Mouse (Mus musculus) embryo, embryonic 10.5 days (tissue): ENCODE results near the gene Clcf1.
"Not testable (repeated sequence)": the region's sequence is repeated elsewhere in the genome, so short reads cannot be mapped to it uniquely, and the experiment has no call there.

ENCODE experiments used
- DNase-seq: peaks from one replicate; pipeline ENCODE4 v3.0.0-alpha.2; 2015; ENCODE audit warnings: low spot score

Gene Clcf1

DNA sequence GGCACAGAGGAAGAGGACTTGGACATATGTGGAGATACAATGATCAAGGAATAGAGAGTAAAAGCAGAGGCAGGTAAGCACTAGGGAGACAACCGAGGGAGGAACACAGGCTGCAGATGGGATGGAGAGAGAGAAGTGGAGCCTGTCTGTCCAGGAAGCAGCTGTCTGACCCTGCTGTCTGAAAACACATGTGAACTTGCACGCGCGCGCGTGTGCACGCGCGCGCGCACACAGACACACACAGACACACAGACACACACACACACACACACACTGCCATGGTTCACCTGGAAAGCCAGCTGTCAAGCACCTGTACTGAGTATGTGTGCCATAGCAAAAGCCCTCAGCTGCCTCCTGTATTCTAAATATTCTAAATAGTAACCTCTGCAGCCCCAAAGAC lies 4.3 kb downstream of the Clcf1 start:
- no peak for DNase-seq

DNA sequence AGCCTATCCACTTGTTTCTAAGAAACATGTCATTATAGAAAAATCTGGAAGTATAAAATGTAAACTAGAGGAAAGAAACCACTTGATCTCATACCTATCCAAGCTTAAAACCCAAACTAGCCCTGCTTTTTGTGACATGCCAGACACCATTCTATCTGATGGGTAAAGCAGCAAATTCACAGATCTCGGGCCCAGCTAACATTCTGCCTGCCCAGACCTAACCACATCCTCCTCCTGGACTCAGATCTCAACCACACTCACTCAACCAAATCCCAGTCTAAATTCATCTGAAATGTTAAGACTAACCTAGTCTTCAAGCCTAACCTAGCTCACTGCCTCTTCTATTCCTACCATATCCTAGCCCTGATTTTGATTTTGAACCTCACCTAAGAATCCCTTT lies 4.7 kb downstream of the Clcf1 start:
- no peak for DNase-seq

DNA sequence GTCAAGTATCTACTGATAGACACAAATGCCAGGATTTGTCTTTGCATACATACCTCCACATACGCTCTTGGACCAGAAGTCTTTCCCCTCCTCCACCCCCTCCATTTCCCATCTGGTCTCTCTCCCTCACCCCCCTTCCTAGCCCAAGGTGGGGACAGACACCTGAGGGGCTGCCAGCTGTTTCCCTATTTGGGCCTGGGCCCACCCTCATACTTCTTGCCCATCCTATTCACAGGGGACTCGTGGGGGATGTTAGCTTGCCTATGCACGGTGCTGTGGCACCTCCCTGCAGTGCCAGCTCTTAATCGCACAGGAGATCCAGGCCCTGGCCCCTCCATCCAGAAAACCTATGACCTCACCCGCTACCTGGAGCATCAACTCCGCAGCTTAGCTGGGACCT lies 5.9 kb downstream of the Clcf1 start:
- no peak for DNase-seq

DNA sequence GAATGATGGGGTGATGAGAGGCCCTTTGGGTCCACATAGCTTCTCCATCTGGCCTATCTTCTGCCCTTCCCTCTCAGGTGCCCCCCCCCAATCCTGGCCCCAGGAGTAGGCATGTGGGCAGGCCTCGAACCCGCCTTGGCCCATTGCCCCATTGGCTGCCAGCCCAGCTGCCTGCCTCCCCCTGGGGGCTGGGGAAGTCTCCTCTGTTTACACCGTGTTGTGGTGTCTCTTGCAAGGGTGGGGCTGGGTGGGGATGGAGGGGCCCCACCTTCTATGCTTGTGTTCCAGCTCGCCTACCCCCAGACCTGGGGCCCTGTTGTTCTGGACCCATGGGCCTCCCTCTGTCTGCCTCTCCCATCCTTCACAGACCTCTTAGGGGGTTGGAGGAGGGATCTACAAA lies 6.4 kb downstream of the Clcf1 start:
- DNase-seq, result no peak

DNA sequence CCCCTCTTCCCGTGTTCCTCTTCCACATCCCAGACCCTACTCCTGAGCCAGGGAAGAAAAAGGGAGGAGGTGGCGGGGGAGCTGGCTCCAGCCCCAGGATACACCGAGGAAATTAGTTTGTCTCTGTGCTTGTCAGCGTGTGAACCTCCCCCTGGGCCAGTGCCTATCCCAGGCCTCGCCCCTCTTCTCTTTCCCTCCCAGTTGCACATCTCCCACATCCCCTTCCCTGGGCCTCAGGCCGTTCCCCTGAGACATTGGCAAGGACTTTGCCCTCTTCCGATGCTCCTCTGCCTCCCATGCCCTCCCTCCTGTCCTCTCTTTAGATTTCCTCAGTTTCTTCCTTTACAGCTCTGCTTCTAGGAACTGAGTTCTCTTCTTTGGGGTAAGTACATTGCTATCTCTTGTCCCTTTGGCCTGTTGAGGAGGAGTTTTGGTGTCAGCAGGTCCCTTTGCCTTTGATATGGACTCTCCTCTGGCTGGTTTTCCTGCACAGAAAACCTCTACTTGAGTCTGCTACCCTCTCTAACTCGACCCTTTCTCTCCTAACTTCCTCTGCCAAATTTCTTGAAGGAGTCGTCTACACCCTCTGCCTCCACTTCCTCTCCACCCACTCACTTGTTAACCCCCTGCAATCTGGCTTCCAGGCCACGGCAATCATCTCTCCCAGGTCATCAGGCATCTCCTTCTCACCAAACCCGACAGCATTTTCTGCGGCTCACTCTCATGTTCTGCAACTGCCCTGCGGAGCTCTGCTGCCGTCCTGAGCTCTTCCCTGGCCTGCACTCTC lies 7.1 kb downstream of the Clcf1 start:
- no peak for DNase-seq

DNA sequence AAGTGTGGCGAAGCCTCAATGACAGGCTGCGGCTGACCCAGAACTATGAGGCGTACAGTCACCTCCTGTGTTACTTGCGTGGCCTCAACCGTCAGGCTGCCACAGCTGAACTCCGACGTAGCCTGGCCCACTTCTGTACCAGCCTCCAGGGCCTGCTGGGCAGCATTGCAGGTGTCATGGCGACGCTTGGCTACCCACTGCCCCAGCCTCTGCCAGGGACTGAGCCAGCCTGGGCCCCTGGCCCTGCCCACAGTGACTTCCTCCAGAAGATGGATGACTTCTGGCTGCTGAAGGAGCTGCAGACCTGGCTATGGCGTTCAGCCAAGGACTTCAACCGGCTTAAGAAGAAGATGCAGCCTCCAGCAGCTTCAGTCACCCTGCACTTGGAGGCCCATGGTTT lies 8.1 kb downstream of the Clcf1 start:
- no peak for DNase-seq

DNA sequence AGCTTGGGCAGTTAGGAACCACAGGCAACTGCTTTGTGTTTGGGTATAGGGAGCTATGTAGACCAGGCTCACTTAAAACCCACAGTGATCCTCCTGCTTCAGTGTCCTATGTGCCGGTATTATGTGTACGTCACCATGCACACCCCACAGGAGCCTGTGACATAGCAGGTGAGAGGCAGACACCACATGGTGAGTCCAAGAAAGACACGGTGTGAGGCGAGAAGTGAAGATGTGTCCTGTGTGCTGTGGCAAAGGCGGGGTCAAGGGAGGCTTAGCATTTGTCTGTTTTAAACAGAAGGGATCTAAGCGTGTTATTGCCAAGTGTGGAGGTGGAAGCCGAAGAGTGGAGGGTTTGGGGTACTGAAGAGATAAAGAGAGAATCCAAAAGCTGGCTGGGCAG lies 12.7 kb downstream of the Clcf1 start:
- DNase-seq, result no peak

DNA sequence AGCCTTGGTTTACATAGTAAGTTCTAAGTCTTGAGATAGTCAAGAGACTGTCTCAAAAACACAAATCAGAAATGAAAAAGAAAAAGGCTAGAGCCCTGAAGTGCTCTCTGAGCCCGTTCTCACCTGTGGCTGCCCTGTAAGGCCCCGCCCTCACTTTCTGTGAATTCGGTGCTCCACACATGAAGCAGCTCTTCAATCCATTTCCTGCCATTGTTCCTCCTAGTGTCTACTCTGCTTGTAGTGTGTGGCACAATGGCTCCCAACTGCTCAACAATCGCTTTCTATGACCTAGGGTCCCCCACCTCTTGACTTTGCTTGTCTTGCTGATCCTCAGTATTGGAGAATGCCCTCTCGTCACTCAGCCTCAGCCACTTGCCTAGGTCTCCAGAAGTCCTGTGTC lies 13.4 kb downstream of the Clcf1 start:
- no peak for DNase-seq

DNA sequence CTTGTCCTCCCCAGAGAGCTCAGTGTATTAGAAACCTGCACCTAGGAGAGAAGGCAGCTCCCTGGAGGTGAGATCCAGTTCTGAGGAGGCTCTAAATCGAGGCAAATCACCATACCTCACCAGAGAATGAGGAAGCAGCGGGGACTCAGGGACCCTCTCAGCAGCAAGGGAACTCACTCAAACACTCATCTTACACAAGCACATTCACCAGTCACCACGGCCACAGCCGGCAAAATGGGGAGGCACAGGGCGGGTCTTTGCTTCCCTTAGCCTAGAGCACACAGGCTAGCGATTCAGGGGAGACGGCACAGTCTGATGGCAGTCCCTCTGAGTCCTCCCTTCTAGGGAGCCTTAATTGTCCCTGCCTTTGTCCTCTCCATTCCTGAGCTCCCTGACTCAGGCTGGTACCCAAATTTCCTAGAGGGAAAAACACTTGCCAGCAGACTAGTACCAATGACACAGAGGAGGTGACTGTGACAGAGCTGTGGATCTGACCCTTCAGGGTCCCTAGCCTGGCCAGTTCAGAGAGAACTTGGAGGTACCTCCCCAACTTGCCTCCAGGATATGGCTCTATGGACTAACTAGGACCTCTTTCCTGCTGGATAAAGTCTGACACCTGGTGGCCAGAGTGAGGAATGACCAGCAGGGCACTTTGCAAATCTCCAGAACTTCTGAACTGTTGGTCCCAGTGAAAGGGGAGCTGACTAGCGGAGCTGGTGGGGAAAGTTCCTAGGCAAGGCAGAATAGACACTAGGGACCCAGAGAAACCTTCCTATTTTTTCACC lies 14.0 kb downstream of the Clcf1 start:
- peak; percentile 93 for DNase-seq

DNA sequence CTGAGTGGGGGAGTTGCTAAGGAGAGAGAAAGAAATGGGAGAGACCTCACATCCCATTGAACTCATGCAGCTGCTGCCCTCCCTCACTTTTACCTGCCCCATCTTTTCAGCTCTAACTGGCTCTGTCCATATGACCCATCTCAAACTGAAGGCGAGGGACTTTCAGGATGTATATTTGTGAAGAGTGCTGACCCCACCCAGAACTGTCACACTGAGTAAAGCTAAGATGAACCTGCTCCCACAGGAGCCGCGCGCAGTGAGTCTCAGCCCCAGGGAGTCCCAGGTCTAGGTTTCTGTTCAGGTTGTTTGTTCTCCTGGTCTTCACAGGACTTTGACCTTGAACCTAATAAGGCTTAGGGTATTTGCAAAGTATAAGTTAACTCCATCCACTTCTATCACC lies 14.9 kb downstream of the Clcf1 start:
- no peak for DNase-seq

DNA sequence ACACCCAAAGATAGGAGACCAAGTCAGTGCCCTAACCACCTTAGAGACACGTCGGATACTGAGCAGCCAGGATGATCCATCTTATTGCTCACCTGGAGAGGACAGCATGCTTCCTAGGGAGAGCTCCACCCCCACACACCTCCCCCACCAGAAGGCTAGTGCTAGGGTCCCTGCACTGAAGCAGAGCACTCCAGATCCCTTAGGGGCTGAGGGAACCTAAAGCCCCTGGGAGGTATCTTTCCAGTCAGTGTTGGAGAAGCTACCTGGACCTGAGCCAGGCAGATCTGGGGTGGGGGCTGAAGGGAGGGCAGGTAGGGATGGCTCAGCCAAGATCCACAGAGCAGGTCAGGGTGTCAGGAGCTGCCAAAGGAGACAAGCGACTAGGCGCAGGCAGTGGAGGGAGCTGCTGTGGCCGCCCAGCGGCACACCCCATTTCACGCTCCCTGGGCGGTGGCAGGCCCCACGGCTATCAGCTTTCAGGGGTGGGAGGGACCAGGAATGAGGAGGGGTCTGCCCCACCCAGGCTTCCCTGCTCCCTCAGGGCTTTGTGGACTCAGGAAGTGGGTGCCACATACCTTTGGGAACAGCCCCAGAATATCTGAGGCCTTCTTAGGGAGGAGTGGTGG lies 15.5 kb downstream of the Clcf1 start:
- DNase-seq, result no peak

DNA sequence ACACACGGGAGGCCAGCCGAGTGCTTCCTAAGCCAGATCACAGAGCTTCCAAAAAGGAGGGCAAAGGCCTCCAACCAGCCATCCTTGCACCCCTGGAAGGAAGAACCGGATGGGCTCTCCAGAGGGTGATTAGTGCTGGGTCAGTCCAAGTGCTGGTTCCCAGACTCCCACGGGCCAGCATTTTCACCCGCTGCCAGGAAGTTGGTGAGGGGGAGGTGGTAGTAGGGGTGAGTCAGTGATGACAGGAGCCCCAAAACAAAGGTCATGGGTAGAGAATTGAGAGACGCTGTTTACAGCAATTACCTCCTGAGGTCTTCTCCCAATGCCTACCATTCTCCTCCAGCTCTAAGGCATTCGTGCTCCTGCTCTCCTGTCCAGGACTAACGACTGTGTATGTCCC lies 16.4 kb downstream of the Clcf1 start:
- no peak for DNase-seq

DNA sequence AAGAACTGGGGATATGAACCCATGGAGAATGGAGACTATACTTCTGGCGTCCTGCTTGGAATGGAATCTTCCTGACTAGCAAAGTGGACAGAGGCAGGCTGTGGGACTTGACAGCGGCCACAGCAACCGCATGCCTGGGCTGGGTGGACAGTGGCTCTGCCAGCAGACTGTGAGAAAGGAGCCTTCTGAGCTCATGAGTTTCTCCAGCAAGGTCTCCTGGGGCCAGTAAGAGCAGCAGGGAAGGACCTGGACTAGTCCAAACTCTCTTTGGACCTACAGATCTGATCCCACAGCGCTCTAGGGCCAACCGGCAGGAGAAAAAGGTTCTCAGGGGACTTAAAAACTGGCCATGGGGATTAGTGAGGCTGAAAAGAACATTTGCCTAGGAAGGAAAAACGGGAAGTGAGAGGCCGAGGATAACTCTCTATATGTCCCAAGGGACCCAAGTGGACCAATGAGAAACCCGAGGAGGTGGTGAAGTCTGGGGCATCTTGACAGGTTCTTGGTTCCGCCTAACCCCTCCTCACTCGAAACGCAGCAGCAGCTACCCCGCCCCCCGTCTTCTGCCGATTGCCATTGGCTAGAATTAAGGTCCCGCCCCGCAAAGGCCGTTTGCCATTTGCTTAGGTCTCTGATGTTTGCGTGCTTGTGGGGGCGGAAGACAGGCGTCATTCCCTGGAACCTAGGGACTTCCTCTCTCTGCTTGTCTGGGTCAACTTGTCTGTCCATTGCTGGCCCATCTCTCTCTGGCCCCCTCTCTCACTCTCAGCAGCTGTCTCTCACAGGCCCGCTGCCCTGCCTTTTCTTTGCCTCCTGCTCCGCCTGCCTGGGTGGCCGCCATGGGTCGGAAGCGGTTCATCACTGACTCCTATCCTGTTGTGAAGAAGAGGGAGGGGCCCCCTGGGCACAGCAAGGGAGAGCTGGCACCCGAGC lies 17.5 kb downstream of the Clcf1 start, which contains the start of gene Pold4:
Pold4 (plus strand) TSS at position 647 of the 933 bp plus-strand sequence.
- DNase-seq, result peak; percentile 97

DNA sequence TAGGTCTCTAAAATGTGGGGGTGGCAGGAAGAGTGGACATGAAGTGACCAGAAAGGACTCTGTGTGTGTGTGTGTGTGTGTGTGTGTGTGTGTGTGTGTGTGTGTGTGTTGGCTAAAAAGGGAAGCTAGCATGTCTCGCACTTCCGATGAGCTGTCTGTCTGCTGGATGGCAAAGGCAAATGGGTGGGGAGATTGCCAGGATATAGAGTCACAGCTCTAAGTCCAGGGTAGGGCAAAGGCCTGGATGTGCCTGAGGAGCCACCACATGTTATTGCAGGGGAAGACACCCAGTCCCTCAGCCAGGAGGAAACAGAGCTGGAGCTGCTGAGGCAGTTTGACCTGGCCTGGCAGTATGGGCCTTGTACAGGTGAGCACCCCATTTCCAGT lies 18.1 kb downstream of the Clcf1 start:
- no peak for DNase-seq

DNA sequence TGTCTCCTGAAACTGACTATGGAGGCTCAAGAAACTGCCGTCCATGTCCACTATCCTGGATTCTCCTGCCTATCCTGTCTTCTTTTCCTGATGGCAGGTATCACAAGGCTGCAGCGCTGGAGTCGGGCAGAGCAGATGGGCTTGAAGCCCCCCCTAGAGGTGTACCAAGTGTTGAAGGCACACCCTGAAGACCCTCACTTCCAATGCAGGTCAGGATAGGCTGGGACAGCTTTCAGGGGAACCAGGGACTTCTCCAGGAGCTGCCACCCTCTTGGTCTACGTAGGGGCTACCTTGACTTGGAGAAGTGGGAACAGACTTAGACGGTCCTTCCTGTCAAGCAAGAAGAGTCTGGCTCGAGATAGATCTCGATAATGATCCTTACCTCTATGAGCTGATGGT lies 18.6 kb downstream of the Clcf1 start:
- DNase-seq, result no peak

DNA sequence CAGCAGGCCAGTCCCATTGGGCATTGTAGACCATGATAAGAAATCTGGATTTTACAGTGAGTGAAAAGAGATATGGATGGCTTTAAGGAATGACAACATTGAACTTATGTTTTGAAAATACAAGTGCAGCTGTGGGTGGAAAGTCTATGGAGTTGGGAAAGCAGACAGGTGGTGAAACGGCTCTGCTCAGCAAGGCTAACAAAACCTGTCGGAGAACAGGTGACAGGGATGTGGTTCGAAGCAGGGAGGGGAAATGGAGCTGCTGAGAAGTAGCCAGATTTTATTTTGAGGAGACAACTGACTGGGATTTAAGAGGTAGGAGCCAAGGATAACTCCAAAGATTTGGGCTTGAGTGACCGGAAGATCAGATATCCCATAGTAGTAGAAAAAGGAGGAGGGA lies 20.5 kb downstream of the Clcf1 start:
- DNase-seq, result no peak

DNA sequence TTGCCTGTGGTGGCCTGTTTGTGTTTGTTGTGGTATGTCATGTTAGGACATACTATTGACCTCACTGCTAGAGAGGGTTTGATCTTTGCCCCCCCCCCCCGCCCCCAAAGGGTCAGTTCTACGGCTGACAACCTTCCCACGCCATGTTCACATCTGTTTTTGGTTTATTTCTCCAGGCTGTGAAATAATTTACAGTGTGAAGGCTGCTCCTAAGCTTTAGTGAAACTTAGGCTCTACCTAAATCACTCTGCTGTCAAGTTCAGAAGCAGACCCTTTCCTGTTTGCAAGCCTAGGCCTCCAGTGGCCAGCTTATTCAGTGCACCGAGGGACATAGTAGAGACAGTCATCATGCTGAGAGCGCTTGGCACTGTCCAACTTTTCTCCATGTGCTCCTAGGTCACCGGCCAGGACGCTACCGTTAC lies 26.2 kb downstream of the Clcf1 start:
- DNase-seq, result peak; percentile 66

DNA sequence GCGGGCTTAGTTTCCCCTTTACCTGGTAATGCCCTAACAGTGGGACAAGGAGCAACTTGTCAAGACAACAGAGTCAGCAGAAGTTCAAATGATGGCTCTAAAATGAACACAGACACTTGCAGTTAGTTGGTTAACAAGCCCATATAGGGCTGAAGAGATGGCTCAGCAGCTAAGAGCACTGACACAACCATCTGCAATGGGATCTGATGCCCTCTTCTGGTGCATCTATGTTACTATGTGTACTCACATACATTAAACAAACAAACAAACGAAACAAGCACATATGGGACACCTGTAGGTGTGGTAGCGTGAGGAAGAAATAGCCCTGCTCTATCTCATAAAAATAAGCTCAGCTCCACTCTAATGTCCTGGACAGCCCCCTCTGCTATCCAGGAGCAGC lies 28.4 kb downstream of the Clcf1 start:
- no peak for DNase-seq

DNA sequence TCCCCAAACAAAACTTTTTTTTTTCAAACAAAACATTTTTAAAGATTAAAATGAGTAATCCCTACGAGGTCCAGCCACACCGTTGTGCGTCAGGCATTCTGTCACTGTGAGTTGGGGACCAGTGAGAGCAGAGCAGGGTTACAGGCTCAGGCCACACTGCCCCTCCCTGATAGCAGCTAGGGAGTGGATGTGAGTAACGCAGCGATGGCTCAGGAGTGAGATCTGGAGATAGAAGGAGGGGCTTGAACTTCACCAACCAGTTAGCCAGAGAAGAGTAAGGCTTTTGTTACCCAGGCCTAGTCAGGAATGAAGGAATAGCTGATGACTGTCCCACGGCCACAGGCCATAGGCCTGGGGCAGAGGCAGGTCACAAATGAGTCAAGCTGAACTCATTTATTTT lies 30.7 kb downstream of the Clcf1 start:
- DNase-seq, result no peak

DNA sequence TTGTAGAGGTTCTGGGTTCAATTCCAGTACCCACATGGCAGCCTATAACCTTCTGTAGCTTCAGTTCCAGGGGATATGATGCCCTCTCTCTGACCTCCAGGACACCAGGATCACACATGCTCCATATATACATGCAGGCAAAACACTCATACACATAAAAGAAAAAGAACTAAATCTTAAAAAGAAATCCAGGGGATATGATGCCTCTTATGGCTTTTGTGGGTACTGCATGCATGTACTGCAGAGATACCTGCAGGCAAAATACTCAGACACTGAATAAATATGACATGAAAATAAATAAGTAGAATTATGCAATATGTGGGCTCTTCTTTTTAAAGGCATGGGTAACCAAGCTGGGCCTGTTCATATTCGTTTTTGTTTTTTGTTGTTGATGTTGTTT lies 33.0 kb downstream of the Clcf1 start:
- no peak for DNase-seq

DNA sequence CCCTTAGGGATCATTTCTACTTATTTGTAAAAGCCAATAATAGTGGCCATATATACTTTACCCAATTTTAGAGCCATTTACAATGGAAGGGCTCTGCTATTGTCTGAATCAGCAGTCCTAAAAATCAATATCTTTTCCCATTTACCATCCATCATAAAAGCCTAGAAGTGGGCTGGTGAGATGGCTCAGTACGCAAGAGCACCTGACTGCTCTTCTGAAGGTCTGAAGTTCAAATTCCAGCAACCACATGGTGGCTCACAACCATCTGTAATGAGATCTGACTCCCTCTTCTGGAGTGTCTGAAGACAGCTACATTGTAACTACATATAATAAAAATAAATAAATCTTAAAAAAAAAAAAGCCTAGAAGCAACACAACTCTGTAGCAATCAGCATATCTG lies 34.6 kb downstream of the Clcf1 start:
- DNase-seq, result not testable (repeated sequence)

DNA sequence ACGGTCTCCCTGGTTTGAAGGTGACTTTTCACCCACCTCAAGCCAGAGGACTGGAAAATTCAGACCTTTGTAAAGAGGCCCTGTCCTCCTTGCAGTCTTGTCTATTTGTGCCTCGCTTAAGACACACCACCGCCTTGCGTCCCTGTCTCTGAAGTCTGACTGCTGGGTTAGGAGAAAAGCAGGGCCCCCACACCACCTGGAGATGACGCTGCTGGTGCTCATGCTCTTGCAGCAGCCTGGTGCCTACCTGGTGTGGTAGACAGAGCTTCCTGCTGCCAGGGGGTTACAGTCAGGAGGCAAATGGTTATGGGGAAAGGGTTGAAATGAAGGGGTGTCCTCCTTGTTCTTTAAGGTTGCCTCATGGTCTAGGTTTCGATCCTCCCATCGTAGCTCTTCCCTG lies 40.2 kb downstream of the Clcf1 start:
- DNase-seq, result no peak
